13 mouse cellular contexts compared by ENCODE assay signal in genomic region chr5:20056074-20056842, GRCm38 (mm10).
DNase-seq lines count a peak whose midpoint lies in the region; ATAC-seq and TF ChIP-seq lines count a peak whose summit lies in the region.
"Had no signal": no experiment of that assay in that cellular context is flagged by ENCODE, and none has a peak within 500 bp of the region (broad histone marks: within the 10 kb centered on the region; RNA-seq: fewer than 3 reads in every experiment).

No protein-coding gene starts in this region.

- H3K4me3 ChIP-seq in lung, embryonic 14.5 days (ENCODE audit: low read depth, low read length): no peak overlapping the region
- H3K4me3 ChIP-seq in forebrain, embryonic 14.5 days (ENCODE audit: low read depth, low read length): no peak overlapping the region
- no peak overlapping the region for H3K4me3 ChIP-seq in midbrain, embryonic 14.5 days (replicated peaks; ENCODE audit: low read depth, low read length)
- H3K4me3 ChIP-seq: embryonic facial prominence, embryonic 12.5 days; heart, embryonic 15.5 days had no signal

- H3K4me1 ChIP-seq in lung, embryonic 14.5 days (ENCODE audit: insufficient read depth): no peaks in the 10 kb centered on the region
- H3K4me1 ChIP-seq in forebrain, embryonic 14.5 days (ENCODE audit: control insufficient read depth, insufficient read depth, low read length): peaks cover 3% of the 10 kb centered on the region; the same call in 1 of the 2 replicates
- H3K4me1 ChIP-seq in midbrain, embryonic 14.5 days (ENCODE audit: control insufficient read depth, insufficient read depth, low read length): peaks cover 8% of the 10 kb centered on the region; the same call in 1 of the 2 replicates
- H3K4me1 ChIP-seq: heart, embryonic 15.5 days had no signal

- no peak overlapping the region for H3K27ac ChIP-seq in lung, embryonic 14.5 days (ENCODE audit: low read depth)
- H3K27ac ChIP-seq in forebrain, embryonic 14.5 days (ENCODE audit: low read depth, low read length): no peak overlapping the region; the same call in 1 of the 2 replicates
- 0 out of 2 replicates have a peak overlapping the region, but pooled peaks have one; percentile 38 for H3K27ac ChIP-seq in midbrain, embryonic 14.5 days (replicated peaks; ENCODE audit: low read depth, low read length)
- H3K27ac ChIP-seq: embryonic facial prominence, embryonic 12.5 days; heart, embryonic 15.5 days; liver, embryonic 14.5 days had no signal

- WGBS in lung, embryonic 14.5 days: 39% methylated on average over 5 of the region's 5 CpGs
- WGBS in forebrain, embryonic 14.5 days: 26% methylated on average over 5 of the region's 5 CpGs
- 56% methylated on average over 5 of the region's 5 CpGs for WGBS in midbrain, embryonic 14.5 days

- H3K9ac ChIP-seq in lung, embryonic 14.5 days: no peak overlapping the region
- H3K9ac ChIP-seq in forebrain, embryonic 14.5 days (ENCODE audit: low read length): no peak overlapping the region
- no peak overlapping the region for H3K9ac ChIP-seq in midbrain, embryonic 14.5 days (replicated peaks; ENCODE audit: low read length)
- H3K9ac ChIP-seq: embryonic facial prominence, embryonic 12.5 days; heart, embryonic 15.5 days; liver, embryonic 14.5 days had no signal

- no peaks in the 10 kb centered on the region for H3K9me3 ChIP-seq in lung, embryonic 14.5 days (ENCODE audit: low read depth, low read length)
- H3K9me3 ChIP-seq in forebrain, embryonic 14.5 days (replicated peaks; ENCODE audit: control insufficient read depth, low read length): no peaks in the 10 kb centered on the region
- no peaks in the 10 kb centered on the region for H3K9me3 ChIP-seq in midbrain, embryonic 14.5 days (ENCODE audit: control insufficient read depth, low read length)
- H3K9me3 ChIP-seq: embryonic facial prominence, embryonic 12.5 days; heart, embryonic 15.5 days had no signal

- no peak overlapping the region for H3K4me2 ChIP-seq in lung, embryonic 14.5 days
- no peak overlapping the region for H3K4me2 ChIP-seq in forebrain, embryonic 14.5 days (ENCODE audit: low read length)
- no peak overlapping the region for H3K4me2 ChIP-seq in midbrain, embryonic 14.5 days (ENCODE audit: low read length)
- H3K4me2 ChIP-seq: embryonic facial prominence, embryonic 12.5 days; heart, embryonic 15.5 days had no signal

- H3K27me3 ChIP-seq in lung, embryonic 14.5 days (ENCODE audit: insufficient read depth, low read length): no peaks in the 10 kb centered on the region
- no peaks in the 10 kb centered on the region for H3K27me3 ChIP-seq in forebrain, embryonic 14.5 days (replicated peaks; ENCODE audit: control insufficient read depth, insufficient read depth, low read length)
- H3K27me3 ChIP-seq in midbrain, embryonic 14.5 days (ENCODE audit: control insufficient read depth, insufficient read depth, low read length): no peaks in the 10 kb centered on the region
- H3K27me3 ChIP-seq: embryonic facial prominence, embryonic 12.5 days; heart, embryonic 15.5 days had no signal

- TF ChIP-seq CTCF in lung, embryonic 14.5 days (IDR thresholded peaks at IDR 0.05; ENCODE audit: low read depth): no peak

- H3K36me3 ChIP-seq in lung, embryonic 14.5 days (ENCODE audit: insufficient read depth): no peaks in the 10 kb centered on the region
- H3K36me3 ChIP-seq in forebrain, embryonic 14.5 days (ENCODE audit: control insufficient read depth, insufficient read depth, low read length): no peaks in the 10 kb centered on the region
- H3K36me3 ChIP-seq in midbrain, embryonic 14.5 days (ENCODE audit: control insufficient read depth, insufficient read depth, low read length): no peaks in the 10 kb centered on the region
- H3K36me3 ChIP-seq: embryonic facial prominence, embryonic 12.5 days; heart, embryonic 15.5 days had no signal

- peak; percentile 49; the same call in 1 of the 2 replicates for ATAC-seq in lung, embryonic 14.5 days (ENCODE audit: insufficient read depth)
- ATAC-seq in forebrain, embryonic 14.5 days: peak; percentile 84
- ATAC-seq in midbrain, embryonic 14.5 days (ENCODE audit: low FRiP score, low TSS enrichment): no peak

- peak; percentile 15 to 16 for DNase-seq in cerebellum, postnatal 10 days
- DNase-seq in cerebellum, adult 9-10 months: no peak
- no peak for DNase-seq in lung, embryonic 14.5 days
- no peak for DNase-seq in lung, postnatal 14 days
- DNase-seq in forebrain, embryonic 14.5 days (ENCODE audit: low spot score): peak; percentile 72
- peak; percentile 23 for DNase-seq in midbrain, embryonic 14.5 days
- no peak for DNase-seq in ovary, postnatal 36 days (ENCODE audit: low spot score)
- no peak for DNase-seq in adrenal gland, adult (ENCODE audit: inconsistent age in 2 of 2, low spot score in 1 of 2)
- DNase-seq: gastrocnemius, postnatal 14 days; spleen, adult 18-20 months had no signal

Comparison
In these comparisons a context has a peak if more than half of its experiments do, and no peak if none do; other contexts are left out.
1. DNase-seq: peak in cerebellum, postnatal 10 days (2 of 2), forebrain, embryonic 14.5 days (single experiment) and midbrain, embryonic 14.5 days (single experiment); none in cerebellum, adult 9-10 months (single experiment), lung, embryonic 14.5 days (single experiment), lung, postnatal 14 days (single experiment), ovary, postnatal 36 days (single experiment) and adrenal gland, adult (0 of 2).